Mouse (Mus musculus) left cerebral cortex, postnatal 10 days (tissue): Measurements from ENCODE around the gene Hsf5. TPM values are rescaled to one million over a fixed set of nuclear protein-coding genes. Genes with fewer than 3 reads are reported as not detected.

Source experiments
- DNase-seq, 2 experiments: peaks; one replicate each; pipeline ENCODE4 v3.0.0; 2021 to 2022; ENCODE audit warnings: low spot score in 2 of 2, mixed read lengths in 1 of 2; ENCODE audit errors: extremely low spot score in 1 of 2
- intact Hi-C: fragments of 180-260 bp; cut with DNase I; formaldehyde crosslinking; loops from one replicate; pipeline ENCODE4 v1.15.1; 2025
- total RNA-seq, 2 experiments: library from RNA; stranded (reverse); gene quantifications; 2 replicates each; pipeline ENCODE4 v1.2.3; 2021

Hsf5 gene
- total RNA-seq = under 1 TPM; 0.24 to 0.56 TPM

- intact Hi-C loops = no loop called here
Measured at GRCm38 (mm10) chr11:87616790-87617474, at the start of gene Hsf5. Gene Hsf5 (plus strand): TSS chr11:87617164.

GRCm38 (mm10) chr11:87568255-87568953 lies 48.6 kb upstream of the Hsf5 start, which contains the start of gene Sept4:
Gene Sept4 (plus strand): TSS chr11:87568903.
- no peak for DNase-seq
- intact Hi-C loops = no loop called here

More at GRCm38 (mm10) chr11:87616790-87617474, at the start of gene Hsf5:
- no peak for DNase-seq

GRCm38 (mm10) chr11:87570743-87571142 lies 46.2 kb upstream of the Hsf5 start:
- intact Hi-C loops = no loop called here
- DNase-seq = no peak

GRCm38 (mm10) chr11:87571361-87571950 lies 45.5 kb upstream of the Hsf5 start:
- DNase-seq = no peak
- intact Hi-C loops = no loop called here

GRCm38 (mm10) chr11:87573751-87574150 lies 43.2 kb upstream of the Hsf5 start:
- intact Hi-C loops = no loop called here
- DNase-seq = no peak

- peak in 1 of 2 experiments; percentile 11 for DNase-seq
- intact Hi-C loops = no loop called here
Measured at GRCm38 (mm10) chr11:87574520-87575180, 42.3 kb upstream of the Hsf5 start.

GRCm38 (mm10) chr11:87577601-87578248 lies 39.2 kb upstream of the Hsf5 start:
- no peak for DNase-seq

GRCm38 (mm10) chr11:87578249-87578962 lies 38.6 kb upstream of the Hsf5 start:
- intact Hi-C loops = no loop called here
- DNase-seq = peak in 1 of 2 experiments; percentile 86

More at GRCm38 (mm10) chr11:87577601-87578248, 39.2 kb upstream of the Hsf5 start:
- intact Hi-C loops = no loop called here

GRCm38 (mm10) chr11:87578963-87579601 lies 37.9 kb upstream of the Hsf5 start:
- peak in 1 of 2 experiments; percentile 79 for DNase-seq
- intact Hi-C loops = no loop called here

GRCm38 (mm10) chr11:87579713-87580112 lies 37.3 kb upstream of the Hsf5 start:
- DNase-seq = no peak
- intact Hi-C loops = no loop called here

GRCm38 (mm10) chr11:87580543-87581085 lies 36.4 kb upstream of the Hsf5 start:
- intact Hi-C loops = no loop called here

GRCm38 (mm10) chr11:87581161-87581865 lies 35.7 kb upstream of the Hsf5 start:
- intact Hi-C loops = no loop called here
- DNase-seq = no peak

More at GRCm38 (mm10) chr11:87580543-87581085, 36.4 kb upstream of the Hsf5 start:
- peak in 1 of 2 experiments; percentile 60 for DNase-seq

GRCm38 (mm10) chr11:87581933-87582710 lies 34.8 kb upstream of the Hsf5 start:
- DNase-seq = peak in 1 of 2 experiments; percentile 4

GRCm38 (mm10) chr11:87583291-87584034 lies 33.5 kb upstream of the Hsf5 start:
- intact Hi-C loops = no loop called here
- DNase-seq = no peak

More at GRCm38 (mm10) chr11:87581933-87582710, 34.8 kb upstream of the Hsf5 start:
- intact Hi-C loops = no loop called here

GRCm38 (mm10) chr11:87584711-87585505 lies 32.1 kb upstream of the Hsf5 start:
- DNase-seq = peak in 1 of 2 experiments; percentile 72
- intact Hi-C loops = no loop called here
